Mouse (Mus musculus): Measurements from ENCODE around the gene Cep131.

The Cep131 gene

GRCm38 (mm10) chr11:120119936-120120541 lies 33.4 kb upstream of the Cep131 start:
- Histone ChIP-seq H3K4me3 (replicated peaks; ENCODE audit: low read length) (no peak overlapping the region), H3K27me3 (ENCODE audit: insufficient read depth, low read length) (no peaks in the 10 kb centered on the region), H3K4me1 (replicated peaks; ENCODE audit: low read depth, low read length) (peaks cover 60% of the 10 kb centered on the region), H3K36me3 (ENCODE audit: insufficient read depth, low read length) (peaks cover 96% of the 10 kb centered on the region), H3K9me3 (ENCODE audit: low read length) (no peaks in the 10 kb centered on the region)
- no peak for TF ChIP-seq CTCF (conservative IDR thresholded peaks at IDR 0.05; ENCODE audit: low read length)
- TF ChIP-seq NANOG (IDR thresholded peaks at IDR 0.05; ENCODE audit: borderline replicate concordance, low read length): no peak
- TF ChIP-seq POU5F1 (IDR thresholded peaks at IDR 0.05; ENCODE audit: borderline replicate concordance, low read length): no peak

GRCm38 (mm10) chr11:120119108-120119507 lies 32.5 kb upstream of the Cep131 start:
- Histone ChIP-seq H3K4me1 (replicated peaks; ENCODE audit: low read depth, low read length) (peaks cover 50% of the 10 kb centered on the region), H3K27me3 (ENCODE audit: insufficient read depth, low read length) (no peaks in the 10 kb centered on the region), H3K9me3 (ENCODE audit: low read length) (no peaks in the 10 kb centered on the region), H3K4me3 (replicated peaks; ENCODE audit: low read length) (no peak overlapping the region), H3K36me3 (ENCODE audit: insufficient read depth, low read length) (peaks cover 97% of the 10 kb centered on the region)
- TF ChIP-seq CTCF (conservative IDR thresholded peaks at IDR 0.05; ENCODE audit: low read length) (no peak), NANOG (IDR thresholded peaks at IDR 0.05; ENCODE audit: borderline replicate concordance, low read length) (no peak), POU5F1 (IDR thresholded peaks at IDR 0.05; ENCODE audit: borderline replicate concordance, low read length) (no peak)

GRCm38 (mm10) chr11:120117626-120118025 lies 31.0 kb upstream of the Cep131 start:
- H3K4me1 ChIP-seq (replicated peaks; ENCODE audit: low read depth, low read length): peaks cover 36% of the 10 kb centered on the region
- H3K9me3 ChIP-seq (ENCODE audit: low read length): no peaks in the 10 kb centered on the region
- no peak overlapping the region for H3K4me3 ChIP-seq (replicated peaks; ENCODE audit: low read length)
- TF ChIP-seq POU5F1 (IDR thresholded peaks at IDR 0.05; ENCODE audit: borderline replicate concordance, low read length) (no peak), NANOG (IDR thresholded peaks at IDR 0.05; ENCODE audit: borderline replicate concordance, low read length) (no peak), CTCF (conservative IDR thresholded peaks at IDR 0.05; ENCODE audit: low read length) (no peak)
- H3K27me3 ChIP-seq (ENCODE audit: insufficient read depth, low read length): no peaks in the 10 kb centered on the region
- peaks cover 97% of the 10 kb centered on the region for H3K36me3 ChIP-seq (ENCODE audit: insufficient read depth, low read length)

GRCm38 (mm10) chr11:120114488-120115215 lies 28.0 kb upstream of the Cep131 start:
- TF ChIP-seq CTCF (conservative IDR thresholded peaks at IDR 0.05; ENCODE audit: low read length) (no peak), NANOG (IDR thresholded peaks at IDR 0.05; ENCODE audit: borderline replicate concordance, low read length) (no peak), POU5F1 (IDR thresholded peaks at IDR 0.05; ENCODE audit: borderline replicate concordance, low read length) (no peak)
- H3K27me3 ChIP-seq (ENCODE audit: insufficient read depth, low read length): no peaks in the 10 kb centered on the region
- no peak overlapping the region for H3K4me3 ChIP-seq (replicated peaks; ENCODE audit: low read length)
- H3K9me3 ChIP-seq (ENCODE audit: low read length): no peaks in the 10 kb centered on the region
- peaks cover 96% of the 10 kb centered on the region for H3K36me3 ChIP-seq (ENCODE audit: insufficient read depth, low read length)
- peaks cover 36% of the 10 kb centered on the region for H3K4me1 ChIP-seq (replicated peaks; ENCODE audit: low read depth, low read length)

- no peaks in the 10 kb centered on the region for H3K9me3 ChIP-seq (ENCODE audit: low read length)
- H3K4me3 ChIP-seq (replicated peaks; ENCODE audit: low read length): no peak overlapping the region
- peaks cover 52% of the 10 kb centered on the region for H3K4me1 ChIP-seq (replicated peaks; ENCODE audit: low read depth, low read length)
- no peaks in the 10 kb centered on the region for H3K27me3 ChIP-seq (ENCODE audit: insufficient read depth, low read length)
- H3K36me3 ChIP-seq (ENCODE audit: insufficient read depth, low read length): peaks cover 97% of the 10 kb centered on the region
- TF ChIP-seq NANOG (IDR thresholded peaks at IDR 0.05; ENCODE audit: borderline replicate concordance, low read length) (no peak), CTCF (conservative IDR thresholded peaks at IDR 0.05; ENCODE audit: low read length) (no peak), POU5F1 (IDR thresholded peaks at IDR 0.05; ENCODE audit: borderline replicate concordance, low read length) (no peak)
These were observed 25.5 kb upstream of the Cep131 start for GRCm38 (mm10) chr11:120112136-120112535.

GRCm38 (mm10) chr11:120111033-120111432 lies 24.4 kb upstream of the Cep131 start:
- Histone ChIP-seq H3K36me3 (ENCODE audit: insufficient read depth, low read length) (peaks cover 97% of the 10 kb centered on the region), H3K4me1 (replicated peaks; ENCODE audit: low read depth, low read length) (peaks cover 61% of the 10 kb centered on the region), H3K4me3 (replicated peaks; ENCODE audit: low read length) (no peak overlapping the region), H3K9me3 (ENCODE audit: low read length) (no peaks in the 10 kb centered on the region), H3K27me3 (ENCODE audit: insufficient read depth, low read length) (no peaks in the 10 kb centered on the region)
- TF ChIP-seq NANOG (IDR thresholded peaks at IDR 0.05; ENCODE audit: borderline replicate concordance, low read length) (no peak), POU5F1 (IDR thresholded peaks at IDR 0.05; ENCODE audit: borderline replicate concordance, low read length) (no peak), CTCF (conservative IDR thresholded peaks at IDR 0.05; ENCODE audit: low read length) (peak; percentile 85)

- peaks cover 66% of the 10 kb centered on the region for H3K4me1 ChIP-seq (replicated peaks; ENCODE audit: low read depth, low read length)
- no peaks in the 10 kb centered on the region for H3K9me3 ChIP-seq (ENCODE audit: low read length)
- TF ChIP-seq NANOG (IDR thresholded peaks at IDR 0.05; ENCODE audit: borderline replicate concordance, low read length) (no peak), POU5F1 (IDR thresholded peaks at IDR 0.05; ENCODE audit: borderline replicate concordance, low read length) (no peak), CTCF (conservative IDR thresholded peaks at IDR 0.05; ENCODE audit: low read length) (peak; percentile 24)
- H3K27me3 ChIP-seq (ENCODE audit: insufficient read depth, low read length): no peaks in the 10 kb centered on the region
- peak overlapping the region; percentile 29; the same call in 1 of the 2 replicates for H3K4me3 ChIP-seq (replicated peaks; ENCODE audit: low read length)
- H3K36me3 ChIP-seq (ENCODE audit: insufficient read depth, low read length): peaks cover 97% of the 10 kb centered on the region
These were observed 23.9 kb upstream of the Cep131 start for GRCm38 (mm10) chr11:120110554-120110953.

GRCm38 (mm10) chr11:120109558-120110210 lies 23.1 kb upstream of the Cep131 start:
- Histone ChIP-seq H3K9me3 (ENCODE audit: low read length) (no peaks in the 10 kb centered on the region), H3K27me3 (ENCODE audit: insufficient read depth, low read length) (no peaks in the 10 kb centered on the region)
- TF ChIP-seq CTCF (conservative IDR thresholded peaks at IDR 0.05; ENCODE audit: low read length): no peak
- no peak for TF ChIP-seq NANOG (IDR thresholded peaks at IDR 0.05; ENCODE audit: borderline replicate concordance, low read length)
- TF ChIP-seq POU5F1 (IDR thresholded peaks at IDR 0.05; ENCODE audit: borderline replicate concordance, low read length): no peak

More at GRCm38 (mm10) chr11:120109558-120110210, 23.1 kb upstream of the Cep131 start:
- H3K4me1 ChIP-seq (replicated peaks; ENCODE audit: low read depth, low read length): peaks cover 75% of the 10 kb centered on the region
- peak overlapping the region; percentile 29 for H3K4me3 ChIP-seq (replicated peaks; ENCODE audit: low read length)
- H3K36me3 ChIP-seq (ENCODE audit: insufficient read depth, low read length): peaks cover 97% of the 10 kb centered on the region
